Mouse (Mus musculus): ENCODE results near the gene Megf8. TPM values are rescaled to one million over a fixed set of nuclear protein-coding genes. Genes with fewer than 3 reads are reported as not detected.

The Megf8 gene
- polyA plus RNA-seq, 1 experiment from 2014 or later = 5.5 TPM

- peaks cover 3% of the 10 kb centered on the region; the same call in 1 of the 2 replicates for H3K36me3 ChIP-seq (ENCODE audit: control insufficient read depth, insufficient read depth, low read length)
- H3K27me3 ChIP-seq (replicated peaks; ENCODE audit: control insufficient read depth, insufficient read depth, low read length) = no peaks in the 10 kb centered on the region
- WGBS = 11% methylated on average over 4 of the region's 4 CpGs
- ATAC-seq (replicated peaks; ENCODE audit: low FRiP score) (no peak), DNase-seq (ENCODE audit: low spot score) (no peak)
- no peaks in the 10 kb centered on the region for H3K9me3 ChIP-seq (ENCODE audit: control insufficient read depth, low read length)
- H3K4me2 ChIP-seq = peak overlapping the region; percentile 87
- peak overlapping the region; percentile 95 for H3K27ac ChIP-seq (ENCODE audit: low read depth, low read length)
- H3K4me3 ChIP-seq (ENCODE audit: low read depth, low read length) = peak overlapping the region; percentile 62
- peaks cover 65% of the 10 kb centered on the region for H3K4me1 ChIP-seq (replicated peaks; ENCODE audit: control insufficient read depth, insufficient read depth, low read length)
- peak overlapping the region; percentile 72 for H3K9ac ChIP-seq (ENCODE audit: low read depth, low read length)
Observed at GRCm38 (mm10) chr7:25277998-25278340, 39.0 kb upstream of the Megf8 start.

- under 1% methylated on average over 55 of the region's 60 CpGs for WGBS
- Histone ChIP-seq H3K4me3 (ENCODE audit: low read depth, low read length) (peak overlapping the region; percentile 62), H3K36me3 (ENCODE audit: control insufficient read depth, insufficient read depth, low read length) (peaks cover 3% of the 10 kb centered on the region; the same call in 1 of the 2 replicates), H3K4me1 (replicated peaks; ENCODE audit: control insufficient read depth, insufficient read depth, low read length) (peaks cover 65% of the 10 kb centered on the region), H3K27ac (ENCODE audit: low read depth, low read length) (peak overlapping the region; percentile 95), H3K9ac (ENCODE audit: low read depth, low read length) (peak overlapping the region; percentile 72), H3K9me3 (ENCODE audit: control insufficient read depth, low read length) (no peaks in the 10 kb centered on the region), H3K4me2 (peak overlapping the region; percentile 87), H3K27me3 (replicated peaks; ENCODE audit: control insufficient read depth, insufficient read depth, low read length) (no peaks in the 10 kb centered on the region)
- DNase-seq (ENCODE audit: low spot score) (peak; percentile 88), ATAC-seq (replicated peaks; ENCODE audit: low FRiP score) (peak; percentile 69)
Observed at GRCm38 (mm10) chr7:25278341-25279075, 38.5 kb upstream of the Megf8 start.

GRCm38 (mm10) chr7:25279076-25279860, 37.7 kb upstream of the Megf8 start:
- Histone ChIP-seq H3K9me3 (ENCODE audit: control insufficient read depth, low read length) (no peaks in the 10 kb centered on the region), H3K27ac (ENCODE audit: low read depth, low read length) (peak overlapping the region; percentile 95), H3K4me2 (peak overlapping the region; percentile 87), H3K4me3 (ENCODE audit: low read depth, low read length) (peak overlapping the region; percentile 62), H3K27me3 (replicated peaks; ENCODE audit: control insufficient read depth, insufficient read depth, low read length) (no peaks in the 10 kb centered on the region), H3K9ac (ENCODE audit: low read depth, low read length) (peak overlapping the region; percentile 72), H3K4me1 (replicated peaks; ENCODE audit: control insufficient read depth, insufficient read depth, low read length) (peaks cover 67% of the 10 kb centered on the region), H3K36me3 (ENCODE audit: control insufficient read depth, insufficient read depth, low read length) (peaks cover 3% of the 10 kb centered on the region; the same call in 1 of the 2 replicates)
- DNase-seq (ENCODE audit: low spot score) = peak; percentile 88
- peak; percentile 53 for ATAC-seq (replicated peaks; ENCODE audit: low FRiP score)
- under 1% methylated on average over 46 of the region's 49 CpGs for WGBS

GRCm38 (mm10) chr7:25279861-25280791, 36.8 kb upstream of the Megf8 start:
- H3K9me3 ChIP-seq (ENCODE audit: control insufficient read depth, low read length) = no peaks in the 10 kb centered on the region
- H3K4me2 ChIP-seq = peak overlapping the region; percentile 87
- peak overlapping the region; percentile 62 for H3K4me3 ChIP-seq (ENCODE audit: low read depth, low read length)
- peaks cover 62% of the 10 kb centered on the region for H3K4me1 ChIP-seq (replicated peaks; ENCODE audit: control insufficient read depth, insufficient read depth, low read length)
- ATAC-seq (replicated peaks; ENCODE audit: low FRiP score) = no peak; the same call in 1 of the 2 replicates
- H3K27me3 ChIP-seq (replicated peaks; ENCODE audit: control insufficient read depth, insufficient read depth, low read length) = no peaks in the 10 kb centered on the region
- H3K9ac ChIP-seq (ENCODE audit: low read depth, low read length) = peak overlapping the region; percentile 72
- H3K36me3 ChIP-seq (ENCODE audit: control insufficient read depth, insufficient read depth, low read length) = peaks cover 8% of the 10 kb centered on the region
- DNase-seq (ENCODE audit: low spot score) = no peak
- H3K27ac ChIP-seq (ENCODE audit: low read depth, low read length) = peak overlapping the region; percentile 95
- WGBS = 6% methylated on average over 6 of the region's 6 CpGs

- Histone ChIP-seq H3K27me3 (replicated peaks; ENCODE audit: control insufficient read depth, insufficient read depth, low read length) (no peaks in the 10 kb centered on the region), H3K4me2 (peak overlapping the region; percentile 87), H3K9me3 (ENCODE audit: control insufficient read depth, low read length) (no peaks in the 10 kb centered on the region), H3K27ac (ENCODE audit: low read depth, low read length) (peak overlapping the region; percentile 95), H3K4me1 (replicated peaks; ENCODE audit: control insufficient read depth, insufficient read depth, low read length) (peaks cover 52% of the 10 kb centered on the region), H3K4me3 (ENCODE audit: low read depth, low read length) (peak overlapping the region; percentile 62), H3K36me3 (ENCODE audit: control insufficient read depth, insufficient read depth, low read length) (peaks cover 17% of the 10 kb centered on the region), H3K9ac (ENCODE audit: low read depth, low read length) (peak overlapping the region; percentile 72)
- DNase-seq (ENCODE audit: low spot score) (no peak), ATAC-seq (replicated peaks; ENCODE audit: low FRiP score) (peak; percentile 25)
- WGBS = 23% methylated on average over 12 of the region's 12 CpGs
Observed at GRCm38 (mm10) chr7:25281166-25281733, 35.7 kb upstream of the Megf8 start.

GRCm38 (mm10) chr7:25281734-25282601, 35.0 kb upstream of the Megf8 start:
- Histone ChIP-seq H3K4me3 (ENCODE audit: low read depth, low read length) (peak overlapping the region; percentile 62), H3K27me3 (replicated peaks; ENCODE audit: control insufficient read depth, insufficient read depth, low read length) (no peaks in the 10 kb centered on the region), H3K36me3 (ENCODE audit: control insufficient read depth, insufficient read depth, low read length) (peaks cover 24% of the 10 kb centered on the region), H3K9ac (ENCODE audit: low read depth, low read length) (peak overlapping the region; percentile 82), H3K27ac (ENCODE audit: low read depth, low read length) (peak overlapping the region; percentile 95), H3K9me3 (ENCODE audit: control insufficient read depth, low read length) (no peaks in the 10 kb centered on the region), H3K4me2 (peak overlapping the region; percentile 87), H3K4me1 (replicated peaks; ENCODE audit: control insufficient read depth, insufficient read depth, low read length) (peaks cover 45% of the 10 kb centered on the region)
- ATAC-seq (replicated peaks; ENCODE audit: low FRiP score) = peak; percentile 81
- under 1% methylated on average over 74 of the region's 108 CpGs for WGBS
- DNase-seq (ENCODE audit: low spot score) = peak; percentile 99

GRCm38 (mm10) chr7:25282731-25283211, 34.2 kb upstream of the Megf8 start:
- under 1% methylated on average over 27 of the region's 36 CpGs for WGBS
- peaks cover 39% of the 10 kb centered on the region for H3K4me1 ChIP-seq (replicated peaks; ENCODE audit: control insufficient read depth, insufficient read depth, low read length)
- no peak for ATAC-seq (replicated peaks; ENCODE audit: low FRiP score)

More at GRCm38 (mm10) chr7:25282731-25283211, 34.2 kb upstream of the Megf8 start:
- no peaks in the 10 kb centered on the region for H3K27me3 ChIP-seq (replicated peaks; ENCODE audit: control insufficient read depth, insufficient read depth, low read length)
- H3K9ac ChIP-seq (ENCODE audit: low read depth, low read length) = peak overlapping the region; percentile 82
- H3K4me2 ChIP-seq = peak overlapping the region; percentile 74
- peak overlapping the region; percentile 94 for H3K27ac ChIP-seq (ENCODE audit: low read depth, low read length)
- peaks cover 32% of the 10 kb centered on the region for H3K36me3 ChIP-seq (ENCODE audit: control insufficient read depth, insufficient read depth, low read length)
- no peaks in the 10 kb centered on the region for H3K9me3 ChIP-seq (ENCODE audit: control insufficient read depth, low read length)
- DNase-seq (ENCODE audit: low spot score) = peak; percentile 71
- peak overlapping the region; percentile 62 for H3K4me3 ChIP-seq (ENCODE audit: low read depth, low read length)
